Mouse (Mus musculus): ENCODE data around the gene Gm21725.
"Not testable (repeated sequence)": the region's sequence is repeated elsewhere in the genome, so short reads cannot be mapped to it uniquely, and the experiment has no call there.

The Gm21725 gene

DNA sequence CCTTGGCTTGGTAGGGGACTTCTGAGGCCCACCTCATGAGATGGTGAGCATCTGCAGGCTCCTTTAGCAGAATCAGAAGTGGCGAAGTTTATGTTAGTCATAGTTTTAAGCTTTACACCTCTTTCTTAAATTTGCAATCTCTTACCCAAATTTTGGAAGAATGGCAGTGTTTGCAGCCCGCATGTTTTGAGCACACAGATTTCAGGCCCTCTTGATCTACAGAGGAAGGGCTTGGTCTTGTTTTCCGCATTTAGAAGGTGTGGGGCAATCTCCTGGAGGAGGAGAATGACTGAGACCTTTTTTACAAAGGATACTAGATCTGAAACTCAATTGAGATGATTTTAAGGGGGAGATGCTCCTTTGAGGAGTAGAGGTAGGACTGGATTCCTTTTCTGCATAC is at the start of gene Gm21725:
TSS of gene Gm21725 (minus strand) at position 101 of the 400 bp plus-strand sequence.
- not testable (repeated sequence) for DNase-seq

Data from thymus, postnatal 4 days (tissue).